Mouse (Mus musculus) brain, embryonic 14.5 days (tissue): ENCODE data around the gene Fam83f. TPM values are rescaled to one million over a fixed set of nuclear protein-coding genes. Genes with fewer than 3 reads are reported as not detected.

Source experiments
- DNase-seq: peaks from one replicate; pipeline ENCODE4 v3.0.0-alpha.2; 2011; ENCODE audit warnings: low read depth
- CTCF ChIP-seq: fragments of 200-500 bp; IDR thresholded peaks from 2 replicates; pipeline ENCODE4 v1.5.1; 2012; ENCODE audit warnings: inconsistent platforms, mild to moderate bottlenecking, moderate library complexity, borderline replicate concordance; ENCODE audit not compliant: insufficient read depth, insufficient read length; ENCODE audit errors: extremely low read depth
- POLR2A ChIP-seq: fragments of 200-500 bp; IDR thresholded peaks from 2 replicates; pipeline ENCODE4 v1.6.1; 2012; ENCODE audit warnings: mild to moderate bottlenecking, inconsistent platforms, borderline replicate concordance; ENCODE audit not compliant: poor library complexity, insufficient read depth, insufficient read length, severe bottlenecking; ENCODE audit errors: extremely low read depth
- polyA plus RNA-seq: library from polyadenylated mRNA; depleted of rRNA; stranded (reverse); fragments of >200 nt; gene quantifications from 2 replicates; pipeline ENCODE4 v1.2.3, GENCODE M21; 2012

Gene Fam83f
- polyA plus RNA-seq, 1 experiment, result 0.36 TPM

DNA sequence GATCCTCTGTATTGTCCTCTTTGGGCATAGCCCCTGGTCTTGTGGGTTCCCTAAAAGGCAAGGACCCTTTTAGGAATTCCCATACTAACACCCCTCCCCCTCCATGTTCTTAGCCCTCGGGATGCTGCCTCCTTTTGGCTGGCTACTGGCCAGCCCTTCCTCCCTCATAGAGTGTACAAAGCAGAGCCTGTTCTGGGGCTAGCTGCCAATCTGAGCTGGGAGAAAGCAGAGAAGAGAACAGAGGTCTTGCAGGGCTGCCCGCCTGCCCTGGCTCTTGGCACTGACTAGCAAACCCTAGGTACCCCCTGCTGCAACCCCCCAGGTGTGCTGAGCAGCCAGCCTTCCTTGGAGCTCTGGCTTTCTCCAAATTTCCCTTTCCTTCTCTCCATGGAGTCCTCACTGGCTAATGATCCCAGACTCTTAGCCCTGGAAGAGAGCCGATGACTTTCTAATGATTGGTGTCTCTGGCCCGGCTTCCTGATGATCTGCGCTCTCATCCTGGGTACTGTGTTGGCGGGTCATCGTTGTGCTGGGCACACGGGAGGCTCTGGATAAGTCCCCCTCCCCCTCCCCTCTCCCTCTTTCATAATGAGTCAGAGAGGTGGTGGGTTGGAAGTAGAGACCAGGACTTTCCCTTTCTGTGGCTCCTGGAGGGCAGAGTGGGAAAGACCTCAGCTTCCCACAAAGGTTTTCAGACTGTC lies 8.0 kb downstream of the Fam83f start:
- peak; percentile 92 for DNase-seq
- no peak for TF ChIP-seq CTCF
- no peak for TF ChIP-seq POLR2A

DNA sequence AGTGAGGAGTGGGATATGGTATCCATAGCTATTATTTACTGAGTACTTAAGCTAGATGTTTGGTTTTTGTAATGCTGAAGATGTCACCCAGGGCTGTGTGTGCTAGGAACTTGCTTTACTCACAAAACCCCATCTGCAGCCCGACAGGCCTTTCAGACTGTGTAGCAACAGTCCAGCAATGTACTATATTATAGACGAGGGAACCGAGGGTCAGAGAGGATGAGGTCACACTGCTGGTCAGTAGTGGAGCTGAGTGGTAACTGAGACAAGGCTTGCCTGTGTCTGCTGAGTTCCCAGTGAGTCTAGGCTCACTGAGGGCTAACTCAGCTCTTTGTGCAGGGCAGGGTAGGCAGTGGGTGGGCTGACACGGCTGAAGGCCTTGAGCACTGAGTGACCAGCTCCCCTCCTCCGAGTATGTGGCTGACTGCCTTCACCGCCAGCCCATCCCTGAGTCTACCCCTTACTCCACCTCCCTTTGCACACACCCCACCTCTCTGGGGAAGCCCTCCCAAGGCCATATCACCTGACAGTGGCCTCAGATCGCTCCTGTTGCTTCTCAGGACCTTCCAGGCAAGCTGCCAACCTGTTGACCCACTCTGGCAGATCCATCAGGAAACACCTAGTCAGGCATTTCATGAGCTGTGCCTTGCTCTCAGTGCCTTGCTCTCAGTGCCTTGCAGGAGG lies 8.8 kb downstream of the Fam83f start:
- TF ChIP-seq CTCF (no peak), POLR2A (no peak)
- DNase-seq, result no peak

DNA sequence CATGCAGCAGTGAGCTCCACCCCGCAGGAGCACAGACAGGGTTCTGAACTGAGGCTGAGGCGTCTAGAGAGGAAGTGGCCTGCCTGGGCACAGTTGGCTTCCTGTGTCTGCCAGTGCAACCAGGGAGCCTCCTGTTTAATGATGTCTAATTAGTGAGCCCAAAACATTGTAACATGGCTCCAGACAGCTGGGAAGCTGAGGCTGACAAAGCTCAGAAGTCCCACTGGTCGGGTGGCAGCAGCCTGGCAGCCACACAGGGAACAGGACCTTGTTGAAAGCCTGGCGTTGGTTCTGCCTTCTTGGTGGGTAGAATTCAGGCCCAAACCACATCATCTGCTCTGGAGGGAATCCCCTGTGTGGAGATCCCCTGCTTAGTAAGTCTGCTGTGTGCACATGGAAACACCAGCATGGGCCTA lies 9.8 kb downstream of the Fam83f start:
- no peak for TF ChIP-seq CTCF
- no peak for TF ChIP-seq POLR2A
- DNase-seq, result peak; percentile 63

- no peak for DNase-seq
- no peak for TF ChIP-seq CTCF
- TF ChIP-seq POLR2A, result no peak
These were observed 10.7 kb downstream of the Fam83f start for GRCm38 (mm10) chr15:80682343-80682742.

GRCm38 (mm10) chr15:80683151-80683550 lies 11.5 kb downstream of the Fam83f start:
- DNase-seq, result no peak
- TF ChIP-seq POLR2A (no peak), CTCF (no peak)

DNA sequence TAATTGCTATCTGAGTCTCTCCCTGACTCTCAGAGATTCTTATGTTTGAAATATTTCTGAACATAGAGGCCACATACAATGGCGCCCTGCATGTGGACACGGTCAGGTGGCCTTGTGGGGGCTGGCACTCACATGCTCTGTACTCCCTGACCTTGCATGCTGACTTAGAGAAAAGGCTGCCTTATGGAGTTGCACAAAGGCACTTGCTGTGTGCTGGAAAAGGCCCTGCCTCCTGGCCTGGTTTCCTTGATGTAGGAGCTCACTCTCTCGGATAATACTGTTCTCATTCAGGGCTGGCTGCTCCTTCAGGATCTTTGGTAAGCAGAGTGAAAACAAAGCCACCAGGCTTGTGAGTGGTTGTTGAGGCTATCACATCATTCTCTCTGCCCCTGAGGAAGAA lies 12.3 kb downstream of the Fam83f start:
- peak; percentile 59 for DNase-seq
- TF ChIP-seq POLR2A, result no peak
- TF ChIP-seq CTCF, result no peak

DNA sequence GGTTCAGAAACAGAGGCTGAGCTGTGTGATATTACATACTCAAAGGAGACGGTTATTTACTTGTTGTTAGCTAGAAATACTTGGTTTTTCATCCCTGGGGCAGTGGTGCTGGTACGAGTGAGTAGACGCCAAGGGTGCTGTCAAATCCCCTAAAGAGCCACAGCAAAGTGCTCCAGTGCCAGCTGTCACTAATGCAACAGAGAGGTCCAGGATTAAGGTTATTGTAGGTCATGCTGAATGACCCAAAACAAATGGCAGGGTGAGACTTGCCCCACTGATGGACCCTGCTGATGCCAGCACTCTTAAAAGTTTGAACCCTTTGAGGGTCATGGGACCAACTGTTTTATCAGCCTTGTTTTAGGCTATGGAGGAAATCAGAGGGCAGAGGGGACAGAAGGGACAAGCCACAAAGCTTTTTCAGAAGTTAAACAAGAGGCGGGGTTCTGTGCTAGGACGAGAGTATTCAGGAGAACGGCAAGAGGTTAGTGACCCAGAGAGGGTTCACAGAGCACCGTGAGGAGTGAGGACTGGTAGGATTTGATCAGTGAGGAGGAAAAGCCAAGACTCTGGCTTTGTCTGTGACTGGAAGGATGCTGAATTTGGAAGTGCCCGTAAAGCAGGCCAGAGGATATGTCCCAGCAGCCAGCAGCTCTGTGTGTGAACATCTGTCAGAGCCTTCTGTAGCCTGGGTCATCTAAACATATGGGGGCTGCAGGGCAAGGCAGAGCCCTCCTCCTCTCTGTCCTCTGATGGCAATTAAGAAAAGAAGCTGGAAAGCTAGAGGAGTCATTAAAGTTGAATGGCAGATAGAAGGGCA lies 13.3 kb downstream of the Fam83f start:
- no peak for DNase-seq
- no peak for TF ChIP-seq POLR2A
- no peak for TF ChIP-seq CTCF

GRCm38 (mm10) chr15:80685603-80685895 lies 13.9 kb downstream of the Fam83f start:
- peak; percentile 79 for DNase-seq
- TF ChIP-seq CTCF (no peak), POLR2A (no peak)

DNA sequence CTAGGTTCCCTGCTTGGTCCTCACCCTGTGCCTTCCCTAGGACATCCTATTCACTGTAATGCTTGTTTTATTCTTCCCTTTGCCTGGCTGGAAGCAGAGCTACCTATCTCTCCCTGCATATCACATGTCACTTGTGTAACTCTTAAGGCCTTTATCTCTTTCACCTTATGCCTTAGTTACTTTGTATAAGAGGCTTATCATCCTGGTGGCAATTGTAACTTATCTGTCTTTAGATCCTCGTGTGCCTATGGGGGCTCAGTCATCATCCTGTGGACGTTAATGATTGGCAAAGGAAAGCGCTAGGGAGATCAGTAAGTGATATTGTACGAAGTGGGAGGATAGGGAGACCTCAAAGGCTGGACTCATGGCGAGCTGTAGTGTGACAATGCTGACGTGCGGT lies 16.9 kb downstream of the Fam83f start:
- DNase-seq, result no peak
- TF ChIP-seq CTCF (no peak), POLR2A (no peak)

GRCm38 (mm10) chr15:80693492-80693891 lies 21.8 kb downstream of the Fam83f start:
- DNase-seq, result peak; percentile 61
- TF ChIP-seq POLR2A, result no peak
- TF ChIP-seq CTCF, result no peak

- DNase-seq, result peak; percentile 81
- TF ChIP-seq POLR2A (no peak), CTCF (peak; percentile 81)
These were observed 22.7 kb downstream of the Fam83f start for GRCm38 (mm10) chr15:80694125-80694910.

DNA sequence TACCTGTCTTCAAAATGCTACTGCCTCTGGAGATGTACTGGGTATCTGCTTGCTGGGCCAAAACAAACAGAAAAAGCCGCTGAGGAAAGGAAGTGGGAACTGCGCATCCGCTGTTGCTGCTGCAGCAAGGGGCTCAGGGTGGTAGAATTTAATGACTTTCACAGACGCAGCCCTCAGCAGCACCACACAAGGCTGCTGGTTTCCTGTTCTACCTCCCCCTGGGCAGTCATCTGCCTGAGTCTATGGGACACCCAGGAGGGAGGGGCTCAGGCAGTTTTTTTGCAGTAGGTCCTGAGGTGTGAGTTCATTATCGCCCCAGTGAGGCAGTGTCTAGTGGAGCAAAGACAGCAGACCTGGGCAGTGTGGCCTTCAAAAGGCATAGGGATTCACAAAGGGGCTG lies 25.9 kb downstream of the Fam83f start:
- TF ChIP-seq CTCF (no peak), POLR2A (no peak)
- DNase-seq, result no peak
